Mouse (Mus musculus): ENCODE measurements around the gene Fblim1. TPM values are rescaled to one million over a fixed set of nuclear protein-coding genes. Genes with fewer than 3 reads are reported as not detected.

Fblim1 gene
- total RNA-seq, 2 experiments from 2014 or later = 2.5 to 3.9 TPM

Other genes with a start within 250 kb of the Fblim1 start
- gene Fam131c, start 237.9 kb downstream of the Fblim1 start, total RNA-seq (2021) = under 1 TPM in 1 of 2 experiments, not detected in 1; 0.25 TPM
- gene Clcnka, start 207.4 kb downstream of the Fblim1 start, total RNA-seq (2021) = 1 to 10 TPM; 1.2 to 1.8 TPM
- under 1 TPM; 0.31 to 0.80 TPM for gene Clcnkb, start 190.1 kb downstream of the Fblim1 start, total RNA-seq (2021)
- 100 to 1,000 TPM; 218 to 313 TPM for gene Hspb7, start 185.3 kb downstream of the Fblim1 start, total RNA-seq (2021)
- not detected for gene Srarp, start 170.0 kb downstream of the Fblim1 start, total RNA-seq (2021)
- gene Zbtb17, start 161.4 kb downstream of the Fblim1 start, total RNA-seq (2021) = 10 to 100 TPM; 16.2 to 16.7 TPM
- gene Spen, start 67.5 kb downstream of the Fblim1 start, total RNA-seq (2021) = 10 to 100 TPM; 20.1 to 22.1 TPM
- 1 to 10 TPM in 1 of 2 experiments, under 1 TPM in 1; 0.66 to 1.8 TPM for gene Tmem82, start 12.5 kb upstream of the Fblim1 start, total RNA-seq (2021)
- 10 to 100 TPM in 1 of 2 experiments, 1 to 10 TPM in 1; 9.0 to 17.7 TPM for gene Slc25a34, start 17.7 kb upstream of the Fblim1 start, total RNA-seq (2021)
- 10 to 100 TPM; 22.2 to 27.7 TPM for gene Plekhm2, start 58.8 kb upstream of the Fblim1 start, total RNA-seq (2021)
- 1 to 10 TPM; 6.0 TPM for gene Rsc1a1, start 79.5 kb upstream of the Fblim1 start, total RNA-seq (2021)
- gene Ddi2, start 117.3 kb upstream of the Fblim1 start, total RNA-seq (2021) = 10 to 100 TPM; 35.0 to 37.6 TPM
- under 1 TPM in 1 of 2 experiments, not detected in 1; 0.82 TPM for gene Agmat, start 140.6 kb upstream of the Fblim1 start, total RNA-seq (2021)
- 1 to 10 TPM; 8.6 to 9.4 TPM for gene Dnajc16, start 184.8 kb upstream of the Fblim1 start, total RNA-seq (2021)
- gene Casp9, start 187.5 kb upstream of the Fblim1 start, total RNA-seq (2021) = 1 to 10 TPM; 3.7 to 4.8 TPM
- gene Cela2a, start 220.1 kb upstream of the Fblim1 start, total RNA-seq (2021) = not detected
- gene Ctrc, start 240.3 kb upstream of the Fblim1 start, total RNA-seq (2021) = not detected